Mouse (Mus musculus) midbrain, embryonic 15.5 days (tissue): ENCODE data around the gene Retreg2. TPM values are rescaled to one million over a fixed set of nuclear protein-coding genes. Genes with fewer than 3 reads are reported as not detected.

Experiments
- ATAC-seq: fragments of 200-750 bp; cut with Nextera tagmentation; replicated peaks from 2 replicates; pipeline ENCODE4 v1.8.0; 2017; ENCODE audit warnings: moderate TSS enrichment
- H3K27ac ChIP-seq: fragments of 300-500 bp; sonication (generic); 2 replicates; pipeline ENCODE4 v1.5.1; 2015; ENCODE audit warnings: mild to moderate bottlenecking, inconsistent platforms
- H3K27me3 ChIP-seq: fragments of 300-500 bp; sonication (generic); replicated peaks from 2 replicates; pipeline ENCODE4 v1.6.1; 2015; ENCODE audit warnings: inconsistent platforms
- H3K36me3 ChIP-seq: fragments of 300-500 bp; sonication (generic); replicated peaks from 2 replicates; pipeline ENCODE4 v1.6.1; 2015; ENCODE audit warnings: inconsistent platforms
- H3K4me1 ChIP-seq: fragments of 300-500 bp; sonication (generic); 2 replicates; pipeline ENCODE4 v1.6.1; 2015; ENCODE audit warnings: inconsistent platforms
- H3K4me2 ChIP-seq: fragments of 300-500 bp; sonication (generic); 2 replicates; pipeline ENCODE4 v1.6.1; 2015; ENCODE audit warnings: inconsistent platforms, mild to moderate bottlenecking, moderate library complexity
- H3K4me3 ChIP-seq: fragments of 300-500 bp; sonication (generic); 2 replicates; pipeline ENCODE4 v1.5.1; 2015; ENCODE audit warnings: mild to moderate bottlenecking, inconsistent platforms
- H3K9ac ChIP-seq: fragments of 300-500 bp; sonication (generic); 2 replicates; pipeline ENCODE4 v1.6.1; 2015; ENCODE audit warnings: mild to moderate bottlenecking, inconsistent platforms
- H3K9me3 ChIP-seq: fragments of 300-500 bp; sonication (generic); 2 replicates; pipeline ENCODE4 v1.6.1; 2016; ENCODE audit warnings: inconsistent platforms
- WGBS: fragments of 180-500 bp; shearing (Covaris S2); methylation state at CpG from one replicate; pipeline ENCODE4 v1.1.7; 2015; ENCODE audit warnings: mixed read lengths; 5-methylcytosine and 5-hydroxymethylcytosine counted together
- polyA plus RNA-seq: library from polyadenylated mRNA; unstranded; fragments of >200 nt; fragmentation: Nextera tagmentation; extraction: Ambion mirVana; gene quantifications from 2 replicates; pipeline ENCODE4 v1.2.1, GENCODE M21; 2015

Gene Retreg2
- polyA plus RNA-seq, 1 experiment from 2014 or later = 143 TPM

DNA sequence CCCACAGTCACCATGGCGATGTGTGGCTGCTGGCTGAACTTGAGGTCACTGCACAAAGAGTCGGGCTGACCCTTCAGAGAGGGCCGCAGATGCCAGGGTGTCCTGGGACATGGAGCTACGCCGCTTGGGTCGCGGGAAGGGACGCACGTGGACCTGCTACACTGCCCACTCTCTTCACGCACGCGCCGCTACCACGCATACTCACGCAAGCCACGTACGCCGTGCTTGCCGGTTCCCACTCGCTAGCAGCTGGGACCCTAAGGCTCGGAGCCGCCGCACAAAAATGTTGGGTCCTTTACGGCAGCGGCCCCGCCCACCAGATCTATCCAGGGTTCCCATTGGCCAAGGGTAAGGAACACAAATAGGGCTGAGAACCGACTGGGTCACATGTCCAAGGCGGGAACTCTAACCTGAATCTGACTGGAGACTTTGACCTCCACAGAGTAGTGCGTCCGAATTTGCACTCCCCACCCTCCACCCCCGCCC is 37.6 kb downstream of the Retreg2 start, which contains the start of gene Abcb6:
Abcb6 (minus strand) TSS at position 288 of the 486 bp plus-strand sequence.
- H3K9ac ChIP-seq = peak within 1 kb of the TSS; percentile 51
- H3K4me3 ChIP-seq = peak within 1 kb of the TSS; percentile 55
- peak within 1 kb of the TSS; percentile 50; the same call in 1 of the 2 replicates for H3K27ac ChIP-seq
- WGBS = under 1% methylated on average over 31 of the region's 31 CpGs
- H3K4me2 ChIP-seq = peak within 1 kb of the TSS; percentile 97
- H3K36me3 ChIP-seq = peaks cover 41% of the 10 kb centered on the region
- ATAC-seq = peak; percentile 94
- no peaks in the 10 kb centered on the region for H3K27me3 ChIP-seq
- peaks cover 27% of the 10 kb centered on the region for H3K4me1 ChIP-seq
- no peaks in the 10 kb centered on the region for H3K9me3 ChIP-seq

GRCm38 (mm10) chr1:75180741-75181140 is 38.2 kb downstream of the Retreg2 start:
- peak; percentile 3; the same call in 1 of the 2 replicates for ATAC-seq
- WGBS = 35% methylated on average over 7 of the region's 7 CpGs
- H3K36me3 ChIP-seq = peaks cover 43% of the 10 kb centered on the region
- 0 out of 2 replicates have a peak overlapping the region, but pooled peaks have one; percentile 50 for H3K27ac ChIP-seq
- no peaks in the 10 kb centered on the region for H3K9me3 ChIP-seq
- H3K9ac ChIP-seq = no peak overlapping the region; the same call in 1 of the 2 replicates
- peaks cover 27% of the 10 kb centered on the region for H3K4me1 ChIP-seq
- no peaks in the 10 kb centered on the region for H3K27me3 ChIP-seq
- H3K4me2 ChIP-seq = peak overlapping the region; percentile 97
- peak overlapping the region; percentile 55 for H3K4me3 ChIP-seq

- Histone ChIP-seq H3K9ac (no peak overlapping the region), H3K36me3 (peaks cover 43% of the 10 kb centered on the region), H3K27me3 (no peaks in the 10 kb centered on the region), H3K4me2 (no peak overlapping the region), H3K9me3 (no peaks in the 10 kb centered on the region), H3K4me1 (peaks cover 27% of the 10 kb centered on the region), H3K4me3 (no peak overlapping the region), H3K27ac (no peak overlapping the region)
- 86% methylated on average over 4 of the region's 4 CpGs for WGBS
- no peak for ATAC-seq
Measured at GRCm38 (mm10) chr1:75181377-75181870, 38.8 kb downstream of the Retreg2 start.

GRCm38 (mm10) chr1:75182160-75182559 is 39.6 kb downstream of the Retreg2 start:
- Histone ChIP-seq H3K4me2 (no peak overlapping the region), H3K27me3 (no peaks in the 10 kb centered on the region), H3K36me3 (peaks cover 41% of the 10 kb centered on the region), H3K4me1 (peaks cover 27% of the 10 kb centered on the region), H3K27ac (no peak overlapping the region), H3K9me3 (no peaks in the 10 kb centered on the region), H3K4me3 (no peak overlapping the region), H3K9ac (no peak overlapping the region)
- WGBS = 79% methylated on average over 4 of the region's 4 CpGs
- ATAC-seq = no peak

DNA sequence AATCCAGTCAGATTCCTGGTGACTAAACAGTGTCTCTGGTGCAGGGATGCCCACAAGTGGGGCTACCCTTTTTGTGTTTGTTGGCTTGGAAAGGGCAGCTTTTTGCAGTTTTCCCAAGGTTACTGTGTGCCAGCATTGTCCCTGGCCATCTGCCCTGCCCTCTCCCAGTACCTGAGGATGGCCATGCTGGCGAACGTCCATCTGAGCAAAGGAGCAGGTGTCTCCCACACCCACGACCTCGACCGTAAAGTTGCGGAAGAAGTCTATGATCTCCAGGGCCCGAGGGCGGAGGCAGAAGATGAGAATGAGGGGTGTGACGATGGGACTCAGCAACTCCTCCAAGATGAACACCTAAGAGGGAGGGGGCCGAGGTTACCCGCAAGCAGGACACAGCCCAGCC is 42.9 kb downstream of the Retreg2 start:
- ATAC-seq = no peak
- Histone ChIP-seq H3K36me3 (peaks cover 49% of the 10 kb centered on the region), H3K27me3 (no peaks in the 10 kb centered on the region), H3K9me3 (no peaks in the 10 kb centered on the region), H3K4me1 (peaks cover 11% of the 10 kb centered on the region), H3K27ac (no peak overlapping the region), H3K4me3 (no peak overlapping the region), H3K4me2 (no peak overlapping the region), H3K9ac (no peak overlapping the region)
- WGBS = 96% methylated on average over 11 of the region's 11 CpGs

DNA sequence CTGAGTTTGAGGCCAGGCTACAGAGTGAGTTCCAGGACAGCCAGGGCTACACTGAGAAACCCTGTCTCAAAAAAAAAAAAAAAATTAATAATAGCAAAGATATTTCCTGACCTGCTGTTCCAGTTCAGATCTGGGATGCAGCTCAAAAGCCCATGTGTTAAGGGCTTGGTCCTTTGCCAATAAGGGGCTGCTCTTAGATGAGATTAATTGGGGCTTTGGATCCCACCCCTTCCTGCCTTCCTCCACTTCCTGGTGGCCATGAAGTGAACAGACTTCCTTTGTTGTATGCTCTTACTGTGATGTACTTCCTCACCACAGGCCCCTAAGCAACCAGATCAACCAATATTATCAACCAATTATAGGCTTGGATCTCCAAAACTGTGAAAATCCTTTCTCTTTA is 44.5 kb downstream of the Retreg2 start:
- no peak overlapping the region for H3K4me3 ChIP-seq
- no peak overlapping the region for H3K27ac ChIP-seq
- no peak overlapping the region for H3K9ac ChIP-seq
- H3K4me1 ChIP-seq = peaks cover 16% of the 10 kb centered on the region
- no peaks in the 10 kb centered on the region for H3K27me3 ChIP-seq
- ATAC-seq = no peak
- peaks cover 42% of the 10 kb centered on the region for H3K36me3 ChIP-seq
- no peak overlapping the region for H3K4me2 ChIP-seq
- H3K9me3 ChIP-seq = no peaks in the 10 kb centered on the region

DNA sequence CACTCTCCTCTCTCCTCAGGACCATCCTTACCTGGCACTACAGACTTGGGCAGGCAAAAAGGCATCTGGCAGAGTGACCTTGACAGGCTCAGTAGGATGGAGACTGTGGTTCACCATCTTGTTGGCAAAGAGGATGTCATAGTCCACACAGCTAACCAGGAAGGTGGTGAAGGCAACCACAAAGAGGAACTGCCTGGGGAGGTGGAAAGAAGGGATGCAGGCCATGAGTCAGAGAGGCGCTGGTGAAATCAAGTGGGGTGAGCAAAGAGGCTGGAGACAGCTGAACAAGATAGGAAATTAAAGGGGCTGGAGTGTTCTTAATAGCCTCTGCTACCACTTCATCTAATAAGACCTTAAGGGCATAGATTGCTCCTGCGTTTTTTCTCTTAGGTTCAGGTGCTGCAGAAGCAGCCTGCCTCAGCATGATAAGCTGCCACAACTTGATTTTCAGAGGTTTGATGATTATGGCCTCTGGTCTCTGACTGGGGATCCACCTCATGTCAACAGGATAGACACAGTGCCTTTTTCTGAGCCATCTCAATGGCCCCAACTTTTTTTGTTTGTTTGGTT is 45.4 kb downstream of the Retreg2 start:
- Histone ChIP-seq H3K27ac (no peak overlapping the region), H3K4me1 (peaks cover 21% of the 10 kb centered on the region), H3K9ac (no peak overlapping the region), H3K4me2 (no peak overlapping the region), H3K4me3 (no peak overlapping the region), H3K9me3 (no peaks in the 10 kb centered on the region), H3K36me3 (peaks cover 34% of the 10 kb centered on the region), H3K27me3 (no peaks in the 10 kb centered on the region)
- ATAC-seq = no peak
- WGBS = 84% methylated on average over 2 of the region's 2 CpGs

DNA sequence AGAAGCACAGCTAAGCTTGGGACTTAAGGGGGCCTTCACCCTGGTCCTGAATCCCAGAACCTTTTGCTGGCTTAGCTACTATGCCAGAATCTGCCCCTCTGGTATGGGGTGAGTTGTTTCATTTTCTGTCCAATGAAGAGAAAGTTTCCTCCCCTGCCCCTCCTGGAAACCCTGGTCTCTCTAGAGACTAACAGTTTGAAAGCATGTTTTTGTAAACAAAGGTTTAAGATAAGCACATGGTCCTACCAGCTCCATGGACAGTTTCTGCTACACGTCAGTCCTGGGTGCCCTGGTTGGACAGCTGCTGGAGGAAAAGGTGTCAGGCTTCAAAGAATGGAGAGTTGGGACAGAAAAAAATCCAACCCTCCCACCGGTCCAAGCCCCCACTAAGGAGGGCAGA is 48.0 kb downstream of the Retreg2 start:
- no peaks in the 10 kb centered on the region for H3K9me3 ChIP-seq
- ATAC-seq = no peak
- 0 out of 2 replicates have a peak overlapping the region, but pooled peaks have one; percentile 86 for H3K9ac ChIP-seq
- peak overlapping the region; percentile 69; the same call in 1 of the 2 replicates for H3K4me3 ChIP-seq
- H3K27me3 ChIP-seq = no peaks in the 10 kb centered on the region
- peak overlapping the region; percentile 82 for H3K4me2 ChIP-seq
- peaks cover 18% of the 10 kb centered on the region for H3K36me3 ChIP-seq
- 78% methylated on average over 2 of the region's 2 CpGs for WGBS
- peaks cover 27% of the 10 kb centered on the region for H3K4me1 ChIP-seq
- H3K27ac ChIP-seq = no peak overlapping the region

DNA sequence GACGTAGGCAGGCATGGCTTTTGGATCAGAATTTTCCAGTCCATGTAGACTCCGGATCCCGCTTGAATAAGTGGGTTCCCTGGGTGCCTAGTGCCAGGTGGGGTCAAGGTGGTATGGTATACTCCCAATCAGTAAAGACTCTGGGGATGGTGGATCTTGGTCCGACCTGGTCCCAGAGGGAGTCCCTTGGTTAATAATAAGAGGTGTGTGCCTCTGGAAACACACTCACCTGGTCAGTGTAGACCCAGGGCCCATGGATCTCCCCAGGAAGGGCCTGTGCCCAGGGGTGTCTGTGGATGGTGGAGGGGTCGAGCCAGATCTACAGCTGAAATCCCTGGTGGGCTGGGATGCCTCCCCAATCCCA is 48.7 kb downstream of the Retreg2 start:
- H3K27me3 ChIP-seq = no peaks in the 10 kb centered on the region
- no peaks in the 10 kb centered on the region for H3K9me3 ChIP-seq
- WGBS = 49% methylated on average over 5 of the region's 5 CpGs
- H3K36me3 ChIP-seq = peaks cover 11% of the 10 kb centered on the region
- H3K27ac ChIP-seq = peak overlapping the region; percentile 95
- ATAC-seq = no peak
- peak overlapping the region; percentile 69 for H3K4me3 ChIP-seq
- peak overlapping the region; percentile 82 for H3K4me2 ChIP-seq
- peaks cover 27% of the 10 kb centered on the region for H3K4me1 ChIP-seq
- peak overlapping the region; percentile 86 for H3K9ac ChIP-seq

- no peaks in the 10 kb centered on the region for H3K9me3 ChIP-seq
- no peaks in the 10 kb centered on the region for H3K27me3 ChIP-seq
- ATAC-seq = peak; percentile 99
- H3K36me3 ChIP-seq = peaks cover 9% of the 10 kb centered on the region
- peak within 1 kb of the TSS; percentile 82 for H3K4me2 ChIP-seq
- H3K27ac ChIP-seq = peak within 1 kb of the TSS; percentile 95
- H3K4me1 ChIP-seq = peaks cover 27% of the 10 kb centered on the region
- H3K9ac ChIP-seq = peak within 1 kb of the TSS; percentile 86
- H3K4me3 ChIP-seq = peak within 1 kb of the TSS; percentile 69
- whole genome bisulfite sequencing = under 1% methylated on average over 56 of the region's 56 CpGs
Measured at GRCm38 (mm10) chr1:75191622-75192402, 49.2 kb downstream of the Retreg2 start, which contains the start of the genes Ankzf1 and Atg9a. Gene Ankzf1, plus strand, starts transcription at chr1:75192151. Gene Atg9a, minus strand, starts transcription at chr1:75192196.

DNA sequence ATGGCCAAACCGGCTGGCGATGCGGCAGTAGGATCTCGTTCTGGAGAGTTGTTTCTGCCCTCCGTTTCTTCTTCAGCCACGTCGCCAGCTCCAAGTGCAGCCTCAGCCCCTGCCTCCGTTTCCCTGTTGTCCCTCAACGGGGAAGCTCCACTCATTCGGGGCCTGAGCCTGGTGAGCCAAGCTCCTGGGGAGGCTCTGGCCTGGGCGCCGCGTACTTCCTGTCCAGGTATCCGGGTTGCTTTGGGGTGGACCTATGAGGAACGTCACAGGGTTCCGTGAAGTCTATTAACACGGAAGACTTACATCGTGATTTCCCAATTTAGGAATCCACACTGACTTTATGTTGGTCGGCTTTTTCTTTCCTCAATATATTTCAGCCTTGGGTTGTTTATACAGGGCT is 49.9 kb downstream of the Retreg2 start:
- WGBS = under 1% methylated on average over 19 of the region's 19 CpGs
- H3K36me3 ChIP-seq = peaks cover 9% of the 10 kb centered on the region
- no peaks in the 10 kb centered on the region for H3K27me3 ChIP-seq
- peak overlapping the region; percentile 75 for H3K4me2 ChIP-seq
- H3K9ac ChIP-seq = peak overlapping the region; percentile 55
- H3K4me3 ChIP-seq = peak overlapping the region; percentile 69
- H3K9me3 ChIP-seq = no peaks in the 10 kb centered on the region
- H3K4me1 ChIP-seq = peaks cover 27% of the 10 kb centered on the region
- peak overlapping the region; percentile 95 for H3K27ac ChIP-seq
- peak; percentile 32 for ATAC-seq
